Mouse (Mus musculus): ENCODE data around the gene Lix1. TPM values are rescaled to one million over a fixed set of nuclear protein-coding genes. Genes with fewer than 3 reads are reported as not detected.

Lix1 gene
- polyA plus RNA-seq, 2 experiments from 2014 or later, result not detected

- no peak for ATAC-seq
Observed at GRCm38 (mm10) chr17:17498848-17499247, 96.4 kb downstream of the Lix1 start.

GRCm38 (mm10) chr17:17499278-17499677 is 96.8 kb downstream of the Lix1 start:
- ATAC-seq, result no peak

- ATAC-seq, result no peak
Observed at GRCm38 (mm10) chr17:17506677-17507076, 104.2 kb downstream of the Lix1 start.

Other genes with a start within 250 kb of the Lix1 start
- gene Riok2, start 28.4 kb upstream of the Lix1 start, polyA plus RNA-seq (2017; shearing (Covaris generic)), result 10 to 100 TPM; 30.8 to 37.4 TPM
- gene Lnpep, start 222.4 kb downstream of the Lix1 start, polyA plus RNA-seq (2017; shearing (Covaris generic)), result 10 to 100 TPM; 31.8 to 33.2 TPM

All from activated CD4-positive, CD25-positive, alpha-beta regulatory T cell, adult 4 months (primary cell).